Mouse (Mus musculus): ENCODE data around the gene Gm49661. TPM values are rescaled to one million over a fixed set of nuclear protein-coding genes. Genes with fewer than 3 reads are reported as not detected.

Gm49661 gene
- polyA plus RNA-seq, 1 experiment from 2014 or later, result not detected

DNA sequence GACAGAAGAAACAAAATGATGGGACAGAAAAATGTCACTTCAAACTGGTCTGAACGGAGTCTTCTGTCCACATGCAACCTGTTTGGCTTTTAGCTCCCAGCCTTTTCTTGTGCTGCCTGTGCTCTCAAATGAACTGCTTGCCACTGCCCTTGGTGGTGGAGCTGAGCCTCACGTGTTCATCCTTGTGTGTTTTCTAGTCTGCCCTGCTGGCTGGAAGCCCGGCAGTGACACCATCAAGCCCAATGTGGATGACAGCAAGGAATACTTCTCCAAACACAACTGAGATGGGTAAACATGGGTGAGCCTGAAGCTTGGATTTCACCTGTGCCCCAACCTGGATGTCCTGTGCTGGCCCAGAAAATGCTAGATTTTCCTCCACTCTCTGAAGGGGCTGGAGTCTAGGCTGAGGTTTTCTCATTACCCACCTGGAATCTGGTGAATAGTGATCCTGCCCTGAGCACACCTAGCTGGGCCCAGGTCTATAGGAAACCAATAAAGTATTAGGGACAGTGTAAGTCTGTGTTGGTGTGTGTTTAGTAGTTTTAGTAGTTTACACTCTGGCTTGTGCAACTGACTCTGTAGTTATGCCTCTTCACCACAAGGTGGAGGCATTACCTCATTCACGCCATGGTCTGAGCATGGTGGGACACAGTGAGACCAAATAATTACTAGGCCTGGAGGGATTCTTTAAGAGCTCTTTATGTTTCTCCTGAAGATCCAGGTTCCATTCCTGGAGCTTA, 4.7 kb upstream of the Gm49661 start:
- no peak for ATAC-seq (replicated peaks; ENCODE audit: low FRiP score)
- Histone ChIP-seq H3K9ac (no peak overlapping the region), H3K27me3 (peaks cover 16% of the 10 kb centered on the region), H3K4me3 (replicated peaks) (no peak overlapping the region), H3K36me3 (peaks cover 44% of the 10 kb centered on the region), H3K9me3 (replicated peaks) (no peaks in the 10 kb centered on the region), H3K4me1 (peaks cover 54% of the 10 kb centered on the region), H3K4me2 (no peak overlapping the region), H3K27ac (0 out of 2 replicates have a peak overlapping the region, but pooled peaks have one; percentile 56)
- 60% methylated on average over 4 of the region's 4 CpGs for WGBS

DNA sequence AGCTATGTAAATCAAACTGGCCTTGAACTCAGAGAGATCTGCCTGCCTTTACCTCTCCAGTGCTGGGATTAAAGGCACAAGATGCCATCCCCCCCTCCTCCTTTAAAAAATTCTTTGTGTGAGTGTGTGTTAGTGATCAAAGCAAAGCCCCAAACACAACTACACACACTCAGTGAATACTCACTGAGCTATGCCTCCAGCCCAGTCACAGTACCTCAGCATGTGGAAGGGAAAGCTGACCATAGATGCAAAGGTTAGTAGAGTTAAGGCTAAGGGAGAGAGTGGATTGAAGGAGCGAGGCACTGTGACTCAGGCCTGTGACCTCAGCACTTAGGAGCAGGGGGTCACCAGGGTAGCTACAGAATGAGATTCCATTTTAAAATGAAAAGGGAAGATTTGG, 3.8 kb upstream of the Gm49661 start:
- H3K4me3 ChIP-seq (replicated peaks), result no peak overlapping the region
- peaks cover 44% of the 10 kb centered on the region for H3K36me3 ChIP-seq
- peaks cover 54% of the 10 kb centered on the region for H3K4me1 ChIP-seq
- WGBS, result 72% methylated on average over 1 of the region's 1 CpGs
- no peak overlapping the region for H3K9ac ChIP-seq
- H3K27me3 ChIP-seq, result peaks cover 12% of the 10 kb centered on the region
- no peaks in the 10 kb centered on the region for H3K9me3 ChIP-seq (replicated peaks)
- ATAC-seq (replicated peaks; ENCODE audit: low FRiP score), result no peak
- no peak overlapping the region for H3K27ac ChIP-seq
- H3K4me2 ChIP-seq, result no peak overlapping the region

- ATAC-seq (replicated peaks; ENCODE audit: low FRiP score), result no peak; the same call in 1 of the 2 replicates
- no peaks in the 10 kb centered on the region for H3K27me3 ChIP-seq
- H3K9ac ChIP-seq, result peak overlapping the region; percentile 81
- peaks cover 44% of the 10 kb centered on the region for H3K36me3 ChIP-seq
- WGBS, result 69% methylated on average over 5 of the region's 5 CpGs
- peaks cover 48% of the 10 kb centered on the region for H3K4me1 ChIP-seq
- H3K27ac ChIP-seq, result no peak overlapping the region; the same call in 1 of the 2 replicates
- H3K9me3 ChIP-seq (replicated peaks), result no peaks in the 10 kb centered on the region
- H3K4me2 ChIP-seq, result peak overlapping the region; percentile 83
- H3K4me3 ChIP-seq (replicated peaks), result peak overlapping the region; percentile 76
These were observed 1.7 kb upstream of the Gm49661 start for GRCm38 (mm10) chr8:84970913-84971312.

- H3K27me3 ChIP-seq, result no peaks in the 10 kb centered on the region
- peaks cover 43% of the 10 kb centered on the region for H3K36me3 ChIP-seq
- H3K9ac ChIP-seq, result peak overlapping the region; percentile 81
- 5% methylated on average over 21 of the region's 21 CpGs for WGBS
- H3K4me3 ChIP-seq (replicated peaks), result peak overlapping the region; percentile 76
- peak overlapping the region; percentile 83 for H3K4me2 ChIP-seq
- no peaks in the 10 kb centered on the region for H3K9me3 ChIP-seq (replicated peaks)
- H3K4me1 ChIP-seq, result peaks cover 45% of the 10 kb centered on the region
- ATAC-seq (replicated peaks; ENCODE audit: low FRiP score), result no peak
- peak overlapping the region; percentile 93 for H3K27ac ChIP-seq
These were observed 1.0 kb upstream of the Gm49661 start for GRCm38 (mm10) chr8:84970135-84970790.

GRCm38 (mm10) chr8:84968650-84969049, 583 bp downstream of the Gm49661 start:
- Histone ChIP-seq H3K4me2 (peak overlapping the region; percentile 83), H3K4me3 (replicated peaks) (peak overlapping the region; percentile 76), H3K4me1 (peaks cover 48% of the 10 kb centered on the region), H3K36me3 (peaks cover 36% of the 10 kb centered on the region), H3K27ac (peak overlapping the region; percentile 93), H3K9ac (peak overlapping the region; percentile 81), H3K27me3 (no peaks in the 10 kb centered on the region), H3K9me3 (replicated peaks) (no peaks in the 10 kb centered on the region)
- no peak for ATAC-seq (replicated peaks; ENCODE audit: low FRiP score)
- 14% methylated on average over 2 of the region's 2 CpGs for WGBS

- peaks cover 31% of the 10 kb centered on the region for H3K36me3 ChIP-seq
- peaks cover 48% of the 10 kb centered on the region for H3K4me1 ChIP-seq
- WGBS, result 89% methylated on average over 13 of the region's 13 CpGs
- H3K4me2 ChIP-seq, result 0 out of 2 replicates have a peak overlapping the region, but pooled peaks have one; percentile 83
- no peaks in the 10 kb centered on the region for H3K27me3 ChIP-seq
- H3K9ac ChIP-seq, result no peak overlapping the region
- no peak overlapping the region for H3K4me3 ChIP-seq (replicated peaks)
- H3K27ac ChIP-seq, result peak overlapping the region; percentile 93; the same call in 1 of the 2 replicates
- H3K9me3 ChIP-seq (replicated peaks), result no peaks in the 10 kb centered on the region
- no peak for ATAC-seq (replicated peaks; ENCODE audit: low FRiP score)
These were observed 1.5 kb downstream of the Gm49661 start for GRCm38 (mm10) chr8:84967532-84968304.

DNA sequence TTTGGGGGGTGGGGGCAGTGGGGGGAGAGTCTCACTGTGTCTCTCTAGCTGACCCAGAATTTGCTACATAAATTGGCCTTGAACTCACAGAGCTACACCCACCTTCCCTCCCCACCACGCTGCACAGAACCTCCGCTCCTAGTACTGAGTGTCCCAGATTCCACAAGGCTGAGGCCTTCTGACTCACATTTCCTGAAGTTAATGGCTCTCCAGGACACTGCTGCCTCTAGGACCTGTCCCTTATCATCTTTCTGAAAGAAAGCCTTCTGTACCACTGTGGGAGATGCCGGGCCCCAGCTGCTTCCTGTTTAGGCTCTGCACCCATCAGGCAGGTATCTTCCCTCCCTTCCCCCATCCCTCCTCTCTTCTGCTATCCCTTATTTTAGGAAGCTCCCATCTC, 2.6 kb downstream of the Gm49661 start:
- Histone ChIP-seq H3K27me3 (no peaks in the 10 kb centered on the region), H3K4me3 (replicated peaks) (peak overlapping the region; percentile 70; the same call in 1 of the 2 replicates), H3K9me3 (replicated peaks) (no peaks in the 10 kb centered on the region), H3K27ac (peak overlapping the region; percentile 86), H3K4me2 (peak overlapping the region; percentile 80), H3K9ac (no peak overlapping the region), H3K4me1 (peaks cover 48% of the 10 kb centered on the region), H3K36me3 (peaks cover 30% of the 10 kb centered on the region)
- WGBS, result 38% methylated on average over 3 of the region's 3 CpGs
- no peak for ATAC-seq (replicated peaks; ENCODE audit: low FRiP score)

GRCm38 (mm10) chr8:84965731-84966291, 3.4 kb downstream of the Gm49661 start:
- no peaks in the 10 kb centered on the region for H3K9me3 ChIP-seq (replicated peaks)
- peaks cover 42% of the 10 kb centered on the region for H3K4me1 ChIP-seq
- H3K36me3 ChIP-seq, result peaks cover 30% of the 10 kb centered on the region
- no peaks in the 10 kb centered on the region for H3K27me3 ChIP-seq
- peak; percentile 89 for ATAC-seq (replicated peaks; ENCODE audit: low FRiP score)
- H3K4me2 ChIP-seq, result peak overlapping the region; percentile 80
- WGBS, result 1% methylated on average over 41 of the region's 41 CpGs
- peak overlapping the region; percentile 86 for H3K27ac ChIP-seq
- peak overlapping the region; percentile 52 for H3K9ac ChIP-seq
- peak overlapping the region; percentile 70 for H3K4me3 ChIP-seq (replicated peaks)

DNA sequence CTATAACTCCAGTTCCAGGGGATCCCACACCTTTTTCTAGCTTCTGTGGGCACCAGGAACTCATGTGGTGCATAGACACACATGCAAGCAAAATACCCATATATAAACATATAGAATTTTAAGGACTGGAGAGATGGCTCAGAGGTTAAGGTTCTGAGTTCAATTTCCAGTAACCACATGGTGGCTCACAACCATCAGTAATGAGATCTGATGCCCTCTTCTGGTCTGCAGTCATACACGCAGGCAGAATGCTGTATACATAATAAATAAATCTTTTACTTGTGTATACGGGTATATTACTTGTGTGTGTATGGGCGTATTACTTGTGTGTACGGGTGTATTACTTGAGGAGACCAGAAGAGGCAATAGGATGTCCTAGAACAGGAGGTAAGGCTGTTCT, 5.3 kb downstream of the Gm49661 start:
- Histone ChIP-seq H3K27me3 (no peaks in the 10 kb centered on the region), H3K9ac (no peak overlapping the region), H3K36me3 (peaks cover 44% of the 10 kb centered on the region), H3K27ac (no peak overlapping the region), H3K9me3 (replicated peaks) (no peaks in the 10 kb centered on the region), H3K4me3 (replicated peaks) (no peak overlapping the region), H3K4me2 (no peak overlapping the region), H3K4me1 (peaks cover 36% of the 10 kb centered on the region)
- no peak for ATAC-seq (replicated peaks; ENCODE audit: low FRiP score)
- 86% methylated on average over 4 of the region's 4 CpGs for WGBS

DNA sequence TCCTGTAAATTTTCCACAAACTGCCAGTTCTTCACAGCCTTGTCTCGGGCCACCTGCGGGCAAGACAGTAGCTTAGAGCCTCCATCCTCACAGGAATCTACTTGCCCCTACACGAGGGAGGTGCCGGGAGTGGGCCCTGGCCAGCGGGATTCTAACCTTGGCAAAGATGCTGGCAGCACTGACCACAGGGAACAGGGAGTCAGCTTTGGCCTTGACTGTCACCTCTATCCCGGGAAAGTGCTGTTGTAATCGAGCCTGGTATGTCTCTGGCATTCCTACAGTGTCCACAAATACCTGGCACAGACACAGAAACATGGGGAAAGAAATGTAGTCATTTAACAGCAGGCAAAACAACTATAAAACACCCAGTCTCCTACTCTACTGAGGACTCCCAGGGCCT, 9.4 kb downstream of the Gm49661 start:
- Histone ChIP-seq H3K9ac (no peak overlapping the region), H3K9me3 (replicated peaks) (no peaks in the 10 kb centered on the region), H3K4me1 (peaks cover 6% of the 10 kb centered on the region), H3K36me3 (peaks cover 71% of the 10 kb centered on the region), H3K4me3 (replicated peaks) (no peak overlapping the region), H3K27me3 (no peaks in the 10 kb centered on the region), H3K27ac (no peak overlapping the region), H3K4me2 (no peak overlapping the region)
- ATAC-seq (replicated peaks; ENCODE audit: low FRiP score), result no peak
- WGBS, result 91% methylated on average over 7 of the region's 7 CpGs

GRCm38 (mm10) chr8:84956768-84957167, 12.5 kb downstream of the Gm49661 start:
- Histone ChIP-seq H3K4me1 (no peaks in the 10 kb centered on the region), H3K4me2 (no peak overlapping the region), H3K36me3 (peaks cover 51% of the 10 kb centered on the region), H3K9ac (no peak overlapping the region), H3K27me3 (peaks cover 20% of the 10 kb centered on the region), H3K9me3 (replicated peaks) (no peaks in the 10 kb centered on the region), H3K4me3 (replicated peaks) (no peak overlapping the region), H3K27ac (no peak overlapping the region)
- 53% methylated on average over 2 of the region's 2 CpGs for WGBS
- no peak for ATAC-seq (replicated peaks; ENCODE audit: low FRiP score)

Measured in kidney, embryonic 15.5 days (tissue).